Mouse (Mus musculus): ENCODE results near the gene Gm20721.

The Gm20721 gene

GRCm38 (mm10) chr2:174297851-174298250 lies 48.7 kb downstream of the Gm20721 start:
- ATAC-seq (ENCODE audit: low TSS enrichment) = no peak

- ATAC-seq (ENCODE audit: low TSS enrichment) = no peak
Observed at GRCm38 (mm10) chr2:174297086-174297571, 49.4 kb downstream of the Gm20721 start.

GRCm38 (mm10) chr2:174295900-174296465 lies 50.5 kb downstream of the Gm20721 start:
- ATAC-seq (ENCODE audit: low TSS enrichment) = no peak

GRCm38 (mm10) chr2:174295175-174295899 lies 51.2 kb downstream of the Gm20721 start:
- ATAC-seq (ENCODE audit: low TSS enrichment) = peak; percentile 34; the same call in 1 of the 2 replicates

- no peak for ATAC-seq (ENCODE audit: low TSS enrichment)
Observed at GRCm38 (mm10) chr2:174294457-174294856, 52.1 kb downstream of the Gm20721 start.

GRCm38 (mm10) chr2:174291662-174292030 lies 54.9 kb downstream of the Gm20721 start:
- no peak for ATAC-seq (ENCODE audit: low TSS enrichment)

GRCm38 (mm10) chr2:174291029-174291661 lies 55.4 kb downstream of the Gm20721 start:
- ATAC-seq (ENCODE audit: low TSS enrichment) = no peak

- ATAC-seq (ENCODE audit: low TSS enrichment) = no peak
Observed at GRCm38 (mm10) chr2:174288673-174289430, 57.7 kb downstream of the Gm20721 start.

- ATAC-seq (ENCODE audit: low TSS enrichment) = no peak
Observed at GRCm38 (mm10) chr2:174287921-174288320, 58.6 kb downstream of the Gm20721 start.

GRCm38 (mm10) chr2:174285921-174286470 lies 60.5 kb downstream of the Gm20721 start:
- ATAC-seq (ENCODE audit: low TSS enrichment) = no peak

- no peak for ATAC-seq (ENCODE audit: low TSS enrichment)
Observed at GRCm38 (mm10) chr2:174284807-174285457, 61.6 kb downstream of the Gm20721 start.

- 0 out of 2 replicates have a peak, but pooled peaks have one; percentile 23 for ATAC-seq (ENCODE audit: low TSS enrichment)
Observed at GRCm38 (mm10) chr2:174284011-174284410, 62.5 kb downstream of the Gm20721 start, which contains the start of gene Gnas. Gene Gnas (plus strand): TSS chr2:174284320.

- no peak for ATAC-seq (ENCODE audit: low TSS enrichment)
Observed at GRCm38 (mm10) chr2:174283341-174283740, 63.2 kb downstream of the Gm20721 start.
